Mouse (Mus musculus) kidney, postnatal 36 days (tissue): ENCODE data around the gene Pnpla8.
"Not testable (repeated sequence)": the region's sequence is repeated elsewhere in the genome, so short reads cannot be mapped to it uniquely, and the experiment has no call there.

ENCODE experiments used
- DNase-seq, 2 experiments: peaks; one replicate each; pipeline ENCODE4 v3.0.0; 2021 to 2022; ENCODE audit warnings: mixed read lengths in 2 of 2

The Pnpla8 gene

GRCm38 (mm10) chr12:44274125-44274835, 53.1 kb downstream of the Pnpla8 start:
- peak; percentile 22 to 70 for DNase-seq

GRCm38 (mm10) chr12:44280147-44280546, 59.0 kb downstream of the Pnpla8 start:
- not testable (repeated sequence) for DNase-seq

DNA sequence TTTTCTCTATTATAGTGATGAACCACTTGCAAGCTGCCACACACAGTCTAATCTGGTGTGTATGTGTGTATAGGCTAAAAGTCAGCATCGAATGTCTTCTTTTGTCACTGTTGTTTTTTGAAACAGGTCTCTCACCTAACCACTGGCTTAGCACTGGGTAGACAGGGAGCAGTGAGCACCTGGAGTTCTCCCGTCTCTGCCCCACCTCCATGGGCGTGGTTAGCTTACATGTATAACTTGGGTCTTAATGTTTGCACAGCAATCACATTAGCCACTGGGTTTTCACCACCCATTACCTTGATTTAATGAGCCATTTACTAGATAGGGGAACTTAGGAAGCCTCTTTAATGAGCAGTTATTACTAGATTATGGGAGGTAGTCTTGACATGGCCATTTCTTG, 60.4 kb downstream of the Pnpla8 start:
- no peak for DNase-seq

- peak; percentile 16 to 22 for DNase-seq
Observed at GRCm38 (mm10) chr12:44283378-44283777, 62.2 kb downstream of the Pnpla8 start.

DNA sequence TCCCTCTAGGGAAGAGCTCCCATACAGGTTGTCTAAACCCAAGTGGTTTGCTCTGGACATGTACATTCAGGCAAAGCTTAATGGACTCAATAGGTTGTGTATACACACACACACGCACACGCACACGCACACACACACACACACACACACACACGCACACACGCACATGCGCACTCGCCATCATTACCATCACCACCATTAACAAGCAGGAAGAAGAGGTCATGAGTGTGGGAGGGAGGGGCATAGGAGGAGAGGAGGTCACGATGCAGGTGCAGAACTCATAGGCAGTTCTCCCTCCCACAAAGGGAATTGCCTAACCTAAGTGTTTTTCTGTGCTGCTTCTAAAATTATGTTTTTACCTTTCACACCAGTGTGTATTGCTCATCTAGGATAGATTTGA, 65.8 kb downstream of the Pnpla8 start:
- no peak for DNase-seq

GRCm38 (mm10) chr12:44292281-44292680, 71.1 kb downstream of the Pnpla8 start:
- DNase-seq, result peak; percentile 62 to 84

DNA sequence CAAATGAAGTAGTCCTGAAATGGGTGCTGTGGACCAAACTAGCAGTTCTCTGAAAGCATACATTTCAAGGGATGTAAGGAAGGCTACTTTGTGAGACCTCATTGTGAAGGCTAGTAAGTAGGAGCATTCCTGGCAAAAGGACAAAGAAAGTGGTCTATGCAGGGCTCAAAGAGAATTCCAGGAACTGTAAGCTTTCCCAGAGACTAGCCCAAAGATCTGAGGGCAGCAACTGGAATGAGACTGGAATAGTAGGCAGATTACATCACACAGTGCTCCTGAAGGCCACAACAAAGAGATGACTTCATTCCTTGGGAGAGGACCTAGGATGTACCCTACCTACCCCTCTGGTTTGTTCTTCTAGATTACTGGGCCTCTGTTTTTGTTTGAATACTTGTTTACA, 79.6 kb downstream of the Pnpla8 start:
- no peak for DNase-seq

DNA sequence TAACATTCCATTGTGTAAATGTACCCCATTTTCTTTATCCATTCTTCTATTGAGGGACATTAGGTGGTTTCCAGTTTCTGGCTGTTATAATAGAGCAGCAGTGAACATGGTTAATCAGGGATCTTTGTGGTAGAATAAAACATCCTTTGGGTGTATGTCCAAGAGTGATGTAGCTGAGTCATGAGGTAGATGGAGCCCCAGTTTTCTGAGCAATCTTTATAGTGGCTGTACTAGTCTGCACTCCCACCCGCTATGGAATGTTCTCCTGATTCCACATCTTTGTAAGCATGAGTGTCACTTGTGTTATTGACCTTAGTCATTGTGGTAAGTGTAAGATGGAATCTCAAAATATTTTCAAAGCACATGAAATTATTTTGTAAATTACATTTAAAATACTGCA, 82.8 kb downstream of the Pnpla8 start:
- no peak for DNase-seq

DNA sequence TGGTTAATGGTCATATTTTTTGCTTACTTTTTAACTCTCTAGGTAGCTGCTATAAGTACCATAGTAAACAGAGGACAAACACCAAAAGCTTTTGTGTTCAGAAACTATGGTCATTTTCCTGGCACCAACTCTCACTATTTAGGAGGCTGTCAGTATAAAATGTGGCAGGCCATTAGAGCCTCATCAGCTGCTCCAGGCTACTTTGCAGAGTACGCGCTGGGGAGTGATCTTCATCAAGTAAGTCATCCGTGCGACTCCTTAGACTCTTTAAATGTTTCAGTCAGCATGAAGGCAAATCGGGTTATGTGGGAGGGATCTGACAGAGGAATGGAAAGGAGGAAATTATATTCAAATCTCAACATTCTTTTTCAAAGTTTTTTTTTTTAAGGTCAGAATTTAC, 83.7 kb downstream of the Pnpla8 start:
- no peak for DNase-seq

GRCm38 (mm10) chr12:44308221-44308620, 87.1 kb downstream of the Pnpla8 start:
- DNase-seq, result no peak

DNA sequence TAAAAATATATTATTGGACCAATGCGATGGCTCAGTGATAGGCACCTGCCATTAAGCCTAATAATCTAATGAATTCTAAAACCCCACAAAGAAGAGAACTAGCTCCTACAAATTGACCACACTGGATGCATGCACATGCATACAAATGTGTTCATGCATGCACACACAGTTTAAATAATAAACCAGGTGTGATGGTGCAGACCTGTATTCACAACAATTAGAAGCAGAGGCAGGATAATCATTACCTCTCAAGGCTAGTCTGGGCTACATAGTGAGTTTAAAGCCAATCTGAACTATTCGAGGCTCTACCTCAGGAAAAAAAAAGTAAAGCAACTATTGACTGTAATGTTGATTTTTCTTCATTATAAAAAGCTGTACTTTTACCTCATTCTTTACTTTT, 94.0 kb downstream of the Pnpla8 start:
- no peak for DNase-seq

- no peak for DNase-seq
Observed at GRCm38 (mm10) chr12:44325091-44325490, 103.9 kb downstream of the Pnpla8 start.

- peak in 1 of 2 experiments; percentile 53 for DNase-seq
Observed at GRCm38 (mm10) chr12:44327452-44327851, 106.3 kb downstream of the Pnpla8 start.

DNA sequence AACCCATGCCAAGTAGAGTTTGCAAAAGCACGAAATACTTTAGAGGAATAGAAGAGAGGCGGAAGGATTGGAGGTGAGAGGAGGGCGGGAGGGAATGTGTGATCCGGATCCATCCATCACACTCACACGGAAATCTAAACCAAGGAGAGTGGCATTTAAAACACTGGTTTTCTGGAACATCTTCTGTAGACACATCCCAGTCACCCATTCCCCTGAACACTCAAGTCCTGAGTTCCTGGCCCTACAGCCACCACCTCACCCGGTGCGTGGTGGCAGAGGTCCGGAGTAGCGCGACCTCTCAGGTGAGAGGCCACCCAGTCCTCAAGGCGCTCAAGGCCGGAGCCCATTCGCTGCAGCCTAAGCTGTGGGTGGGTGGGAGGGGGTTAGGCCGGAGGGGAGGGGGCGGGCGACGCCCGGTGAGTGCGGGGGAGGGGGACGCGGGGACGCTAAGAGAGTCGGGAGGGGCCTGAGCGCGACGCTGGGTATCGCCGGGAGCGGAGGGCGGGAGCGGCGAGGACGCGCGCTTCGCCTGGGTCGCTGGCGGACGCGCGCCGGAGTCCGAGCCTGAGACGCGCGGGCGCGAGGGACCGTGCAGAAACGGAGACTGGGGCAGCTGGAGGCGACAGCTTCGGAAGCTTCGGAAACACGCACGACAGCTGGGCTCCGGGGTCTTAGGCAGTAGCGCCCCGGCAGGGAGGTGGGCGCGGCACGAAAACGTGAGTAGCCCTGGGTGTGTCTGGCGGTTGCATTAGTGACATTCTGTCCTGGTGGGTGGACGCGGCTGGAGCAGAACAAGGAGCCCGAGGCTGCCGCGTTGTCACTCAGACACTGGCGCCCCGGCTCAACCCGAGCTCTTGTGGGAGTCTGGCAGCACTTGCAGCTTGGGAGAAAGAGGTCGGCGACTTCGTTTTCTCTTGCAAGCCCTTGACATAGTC, 107.5 kb downstream of the Pnpla8 start, which contains the start of gene Nrcam:
Nrcam (plus strand) TSS at position 505 of the 935 bp plus-strand sequence.
- DNase-seq, result peak in 1 of 2 experiments; percentile 62

GRCm38 (mm10) chr12:44329316-44330215, 108.4 kb downstream of the Pnpla8 start:
- DNase-seq, result peak in 1 of 2 experiments; percentile 27

- DNase-seq, result no peak
Observed at GRCm38 (mm10) chr12:44330216-44330719, 109.1 kb downstream of the Pnpla8 start.

GRCm38 (mm10) chr12:44337136-44337640, 116.0 kb downstream of the Pnpla8 start:
- no peak for DNase-seq

DNA sequence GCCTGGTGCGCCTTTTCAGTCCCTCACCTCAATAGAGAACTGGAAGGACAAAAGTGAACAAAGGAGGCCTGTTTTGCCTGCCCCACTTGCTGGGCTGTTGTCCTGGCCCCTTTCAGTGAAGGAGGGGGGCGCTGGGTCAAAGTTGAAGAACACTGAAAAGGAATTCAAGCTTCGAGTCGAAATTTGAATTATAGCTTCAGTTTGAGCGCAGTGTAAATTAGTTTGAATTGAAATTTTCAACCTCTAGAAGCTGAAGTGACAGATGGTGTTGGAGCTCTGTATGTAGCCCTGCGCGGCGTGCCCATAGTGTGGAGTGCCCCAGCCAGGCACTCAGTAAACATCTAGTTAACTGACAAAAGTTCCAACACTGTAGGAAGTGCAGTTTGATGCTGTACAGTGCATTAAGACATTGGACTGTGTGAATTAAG, 117.0 kb downstream of the Pnpla8 start:
- DNase-seq, result no peak

DNA sequence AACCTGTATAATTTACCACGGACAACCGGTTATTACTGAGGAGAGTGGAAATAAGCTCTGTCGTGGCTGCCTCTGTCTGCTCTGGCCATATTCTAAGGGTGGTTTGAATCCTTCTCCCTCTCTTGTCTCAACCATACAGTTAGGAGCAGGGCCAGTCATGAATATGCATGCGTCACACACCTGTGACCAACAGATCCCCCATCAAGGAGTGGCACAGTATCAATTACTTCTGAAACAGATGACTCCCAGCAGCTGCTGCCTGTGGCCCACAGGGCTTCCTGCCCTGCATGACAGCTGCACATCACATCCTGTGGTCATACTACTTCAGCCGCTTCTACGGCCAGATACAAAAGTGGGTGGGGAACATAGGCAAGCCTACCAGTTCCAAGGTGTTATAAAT, 122.9 kb downstream of the Pnpla8 start:
- no peak for DNase-seq

GRCm38 (mm10) chr12:44345251-44345650, 124.1 kb downstream of the Pnpla8 start:
- DNase-seq, result no peak

- no peak for DNase-seq
Observed at GRCm38 (mm10) chr12:44346143-44346542, 125.0 kb downstream of the Pnpla8 start.

- no peak for DNase-seq
Observed at GRCm38 (mm10) chr12:44355116-44355515, 133.9 kb downstream of the Pnpla8 start.
